Mouse (Mus musculus) embryonic fibroblast, embryonic 13.5 days (primary cell): ENCODE results near the gene Gopc.

ENCODE experiments used
- CTCF ChIP-seq: IDR thresholded peaks from 2 replicates; pipeline ENCODE4 v1.5.1; 2011; ENCODE audit warnings: mild to moderate bottlenecking, control low read depth, low read length, moderate library complexity, borderline replicate concordance; ENCODE audit not compliant: insufficient read depth
- POLR2A ChIP-seq: IDR thresholded peaks from 2 replicates; pipeline ENCODE4 v1.6.1; 2011; ENCODE audit warnings: low read depth, mild to moderate bottlenecking, control low read depth, low read length, moderate library complexity

DNA sequence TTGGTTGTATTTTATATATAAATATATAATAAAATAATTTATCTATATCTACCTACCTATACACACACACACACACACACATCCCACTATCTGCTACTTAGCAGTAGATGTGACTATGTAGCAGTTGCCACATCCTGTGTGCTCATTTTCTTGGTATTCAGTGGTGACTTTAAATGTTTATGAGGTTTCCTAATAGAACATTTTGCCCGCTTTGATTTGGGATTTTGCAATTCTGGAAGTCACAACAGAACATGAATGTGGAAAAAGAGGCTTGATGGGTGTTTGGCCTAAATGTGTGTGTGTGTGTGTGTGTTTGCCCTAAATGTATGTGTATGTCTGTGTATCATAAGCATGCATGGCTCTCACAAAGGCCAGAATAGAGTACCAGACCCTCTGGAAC, 1.6 kb upstream of the Gopc start:
- TF ChIP-seq CTCF (no peak), POLR2A (no peak)
